Mouse (Mus musculus): ENCODE results near the gene Rasd2. TPM values are rescaled to one million over a fixed set of nuclear protein-coding genes. Genes with fewer than 3 reads are reported as not detected.

Rasd2 gene
- polyA plus RNA-seq, 1 experiment: 3.6 TPM

GRCm38 (mm10) chr8:75199914-75200313 is 13.8 kb upstream of the Rasd2 start:
- Histone ChIP-seq H3K4me1 (ENCODE audit: control insufficient read depth, insufficient read depth, low read length) (peaks cover 5% of the 10 kb centered on the region), H3K4me3 (replicated peaks; ENCODE audit: extremely low read depth, low read depth, low read length) (no peak overlapping the region)
- no peak for TF ChIP-seq POLR2A (IDR thresholded peaks at IDR 0.05; ENCODE audit: borderline replicate concordance, extremely low read depth, low read depth, low read length)
- TF ChIP-seq CTCF (IDR thresholded peaks at IDR 0.05; ENCODE audit: insufficient read depth, low read length): no peak
- DNase-seq: no peak
- WGBS: 56% methylated on average over 1 of the region's 1 CpGs

- 86% methylated on average over 8 of the region's 8 CpGs for WGBS
Measured at GRCm38 (mm10) chr8:75202041-75202656, 11.6 kb upstream of the Rasd2 start.

GRCm38 (mm10) chr8:75202913-75203312 is 10.8 kb upstream of the Rasd2 start:
- Histone ChIP-seq H3K4me1 (ENCODE audit: control insufficient read depth, insufficient read depth, low read length) (no peaks in the 10 kb centered on the region), H3K4me3 (replicated peaks; ENCODE audit: extremely low read depth, low read depth, low read length) (no peak overlapping the region)
- no peak for TF ChIP-seq POLR2A (IDR thresholded peaks at IDR 0.05; ENCODE audit: borderline replicate concordance, extremely low read depth, low read depth, low read length)
- TF ChIP-seq CTCF (IDR thresholded peaks at IDR 0.05; ENCODE audit: insufficient read depth, low read length): no peak
- 82% methylated on average over 3 of the region's 3 CpGs for WGBS
- no peak for DNase-seq

More at GRCm38 (mm10) chr8:75202041-75202656, 11.6 kb upstream of the Rasd2 start:
- TF ChIP-seq CTCF (IDR thresholded peaks at IDR 0.05; ENCODE audit: insufficient read depth, low read length): no peak
- TF ChIP-seq POLR2A (IDR thresholded peaks at IDR 0.05; ENCODE audit: borderline replicate concordance, extremely low read depth, low read depth, low read length): no peak
- Histone ChIP-seq H3K4me3 (replicated peaks; ENCODE audit: extremely low read depth, low read depth, low read length) (no peak overlapping the region), H3K4me1 (ENCODE audit: control insufficient read depth, insufficient read depth, low read length) (peaks cover 5% of the 10 kb centered on the region)
- no peak for DNase-seq

GRCm38 (mm10) chr8:75203420-75203819 is 10.3 kb upstream of the Rasd2 start:
- Histone ChIP-seq H3K4me3 (replicated peaks; ENCODE audit: extremely low read depth, low read depth, low read length) (no peak overlapping the region), H3K4me1 (ENCODE audit: control insufficient read depth, insufficient read depth, low read length) (no peaks in the 10 kb centered on the region)
- DNase-seq: no peak
- TF ChIP-seq CTCF (IDR thresholded peaks at IDR 0.05; ENCODE audit: insufficient read depth, low read length) (no peak), POLR2A (IDR thresholded peaks at IDR 0.05; ENCODE audit: borderline replicate concordance, extremely low read depth, low read depth, low read length) (no peak)
- WGBS: 59% methylated on average over 2 of the region's 2 CpGs

GRCm38 (mm10) chr8:75204190-75204868 is 9.4 kb upstream of the Rasd2 start:
- 75% methylated on average over 13 of the region's 13 CpGs for WGBS
- DNase-seq: no peak
- TF ChIP-seq POLR2A (IDR thresholded peaks at IDR 0.05; ENCODE audit: borderline replicate concordance, extremely low read depth, low read depth, low read length): no peak
- TF ChIP-seq CTCF (IDR thresholded peaks at IDR 0.05; ENCODE audit: insufficient read depth, low read length): no peak
- Histone ChIP-seq H3K4me1 (ENCODE audit: control insufficient read depth, insufficient read depth, low read length) (no peaks in the 10 kb centered on the region), H3K4me3 (replicated peaks; ENCODE audit: extremely low read depth, low read depth, low read length) (no peak overlapping the region)

GRCm38 (mm10) chr8:75211461-75211860 is 2.3 kb upstream of the Rasd2 start:
- Histone ChIP-seq H3K4me1 (ENCODE audit: control insufficient read depth, insufficient read depth, low read length) (peaks cover 7% of the 10 kb centered on the region), H3K4me3 (replicated peaks; ENCODE audit: extremely low read depth, low read depth, low read length) (no peak overlapping the region)
- DNase-seq: peak; percentile 87
- TF ChIP-seq CTCF (IDR thresholded peaks at IDR 0.05; ENCODE audit: insufficient read depth, low read length): no peak
- no peak for TF ChIP-seq POLR2A (IDR thresholded peaks at IDR 0.05; ENCODE audit: borderline replicate concordance, extremely low read depth, low read depth, low read length)
- 20% methylated on average over 3 of the region's 3 CpGs for WGBS

- Histone ChIP-seq H3K4me3 (replicated peaks; ENCODE audit: extremely low read depth, low read depth, low read length) (peak overlapping the region; percentile 61), H3K4me1 (ENCODE audit: control insufficient read depth, insufficient read depth, low read length) (peaks cover 7% of the 10 kb centered on the region)
- 3% methylated on average over 63 of the region's 63 CpGs for WGBS
- TF ChIP-seq CTCF (IDR thresholded peaks at IDR 0.05; ENCODE audit: insufficient read depth, low read length) (no peak), POLR2A (IDR thresholded peaks at IDR 0.05; ENCODE audit: borderline replicate concordance, extremely low read depth, low read depth, low read length) (no peak; the same call in 1 of the 2 replicates)
- peak; percentile 89 for DNase-seq
Measured at GRCm38 (mm10) chr8:75212631-75213306, 975 bp upstream of the Rasd2 start.

- peak overlapping the region; percentile 61 for H3K4me3 ChIP-seq (replicated peaks; ENCODE audit: extremely low read depth, low read depth, low read length)
- WGBS: 2% methylated on average over 36 of the region's 36 CpGs
- DNase-seq: no peak
- TF ChIP-seq CTCF (IDR thresholded peaks at IDR 0.05; ENCODE audit: insufficient read depth, low read length): no peak
- TF ChIP-seq POLR2A (IDR thresholded peaks at IDR 0.05; ENCODE audit: borderline replicate concordance, extremely low read depth, low read depth, low read length): no peak
- peaks cover 7% of the 10 kb centered on the region for H3K4me1 ChIP-seq (ENCODE audit: control insufficient read depth, insufficient read depth, low read length)
Measured at GRCm38 (mm10) chr8:75213307-75213651, 465 bp upstream of the Rasd2 start.

- H3K4me1 ChIP-seq (ENCODE audit: control insufficient read depth, insufficient read depth, low read length): peaks cover 7% of the 10 kb centered on the region
Measured at GRCm38 (mm10) chr8:75215046-75215445, 1.3 kb downstream of the Rasd2 start.

More at GRCm38 (mm10) chr8:75215046-75215445, 1.3 kb downstream of the Rasd2 start:
- no peak overlapping the region for H3K4me3 ChIP-seq (replicated peaks; ENCODE audit: extremely low read depth, low read depth, low read length)
- TF ChIP-seq POLR2A (IDR thresholded peaks at IDR 0.05; ENCODE audit: borderline replicate concordance, extremely low read depth, low read depth, low read length): no peak
- no peak for TF ChIP-seq CTCF (IDR thresholded peaks at IDR 0.05; ENCODE audit: insufficient read depth, low read length)
- no peak for DNase-seq
- WGBS: 47% methylated on average over 1 of the region's 1 CpGs
